Mouse (Mus musculus) adrenal gland, postnatal 36 days (tissue): Measurements from ENCODE around the gene Gm10570. TPM values are rescaled to one million over a fixed set of nuclear protein-coding genes. Genes with fewer than 3 reads are reported as not detected.

Experiments
- DNase-seq, 2 experiments: peaks; one replicate each; pipeline ENCODE4 v3.0.0; 2021; ENCODE audit warnings: mixed read lengths in 1 of 2
- total RNA-seq, 2 experiments: library from RNA; stranded (reverse); gene quantifications; 2 replicates each; pipeline ENCODE4 v1.2.3; 2021

The Gm10570 gene
- total RNA-seq, 2 experiments from 2014 or later: not detected

GRCm38 (mm10) chr4:130306796-130307630 lies 1.5 kb downstream of the Gm10570 start:
- DNase-seq: peak; percentile 51 to 65

GRCm38 (mm10) chr4:130304746-130305145 lies 3.7 kb downstream of the Gm10570 start:
- no peak for DNase-seq

DNA sequence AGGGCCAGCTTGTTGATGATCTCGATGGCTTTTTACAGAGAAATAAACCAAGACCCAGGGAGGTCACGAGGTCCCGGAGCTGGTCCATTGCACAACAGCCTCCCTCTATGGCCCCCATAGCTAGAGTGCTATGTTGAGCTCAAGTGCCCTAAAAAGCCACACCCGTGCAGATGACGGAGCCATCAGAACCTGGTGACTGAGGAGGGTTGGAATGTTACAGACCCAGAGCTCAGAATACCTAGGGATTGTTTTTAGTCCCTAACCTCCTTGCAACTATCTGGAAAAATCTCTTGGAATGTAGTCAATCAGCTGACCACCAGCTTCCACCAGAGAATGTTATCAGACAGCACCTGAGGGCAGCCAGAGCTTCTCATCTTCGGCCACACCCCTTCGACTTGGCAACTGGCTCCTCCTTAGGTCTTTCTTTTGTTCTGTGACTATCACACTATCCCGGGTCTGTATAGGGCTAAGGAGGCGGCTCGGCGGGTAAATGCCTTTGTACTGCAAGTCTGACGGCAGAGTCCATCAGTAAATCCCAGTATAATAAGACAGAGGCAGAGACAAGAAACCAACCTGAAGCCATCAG lies 6.1 kb downstream of the Gm10570 start:
- no peak for DNase-seq

- DNase-seq: no peak
Observed at GRCm38 (mm10) chr4:130299629-130300018, 8.8 kb downstream of the Gm10570 start.

DNA sequence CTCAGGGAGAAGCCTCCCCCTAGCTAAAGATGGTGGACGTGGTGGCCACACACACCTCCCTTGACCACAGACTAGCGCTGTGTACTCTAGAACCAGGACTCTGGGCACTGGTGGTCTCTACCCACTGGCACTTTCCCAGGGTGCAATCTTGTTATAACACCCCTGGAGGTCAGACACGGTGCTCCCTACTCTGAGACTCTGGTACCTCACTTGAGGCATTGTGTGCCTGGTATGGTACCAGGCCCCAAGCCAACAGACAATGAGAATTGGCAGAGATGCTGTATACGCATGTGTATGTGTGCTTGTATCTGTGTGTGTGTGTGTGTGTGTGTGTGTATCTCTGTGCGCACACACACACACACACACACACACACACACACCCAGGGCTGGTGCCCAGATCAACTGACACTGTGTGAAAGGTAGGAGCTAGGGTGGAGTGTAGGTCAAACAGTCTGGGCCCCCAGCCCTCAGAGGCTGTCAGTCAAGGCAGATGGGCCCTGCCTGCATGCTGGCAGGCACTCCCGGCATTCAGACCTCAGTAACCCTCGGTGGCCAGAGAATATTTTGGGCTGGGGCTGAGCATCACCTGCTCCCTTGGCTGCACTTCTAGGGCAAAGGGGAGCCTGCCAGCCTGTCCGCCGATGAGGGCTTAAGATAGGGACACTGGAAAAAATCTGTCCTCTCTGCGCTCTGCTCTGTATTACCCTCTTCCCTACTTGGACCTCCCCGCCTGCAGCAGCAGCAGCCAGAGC lies 9.4 kb downstream of the Gm10570 start:
- no peak for DNase-seq

GRCm38 (mm10) chr4:130297123-130297529 lies 11.3 kb downstream of the Gm10570 start:
- no peak for DNase-seq

DNA sequence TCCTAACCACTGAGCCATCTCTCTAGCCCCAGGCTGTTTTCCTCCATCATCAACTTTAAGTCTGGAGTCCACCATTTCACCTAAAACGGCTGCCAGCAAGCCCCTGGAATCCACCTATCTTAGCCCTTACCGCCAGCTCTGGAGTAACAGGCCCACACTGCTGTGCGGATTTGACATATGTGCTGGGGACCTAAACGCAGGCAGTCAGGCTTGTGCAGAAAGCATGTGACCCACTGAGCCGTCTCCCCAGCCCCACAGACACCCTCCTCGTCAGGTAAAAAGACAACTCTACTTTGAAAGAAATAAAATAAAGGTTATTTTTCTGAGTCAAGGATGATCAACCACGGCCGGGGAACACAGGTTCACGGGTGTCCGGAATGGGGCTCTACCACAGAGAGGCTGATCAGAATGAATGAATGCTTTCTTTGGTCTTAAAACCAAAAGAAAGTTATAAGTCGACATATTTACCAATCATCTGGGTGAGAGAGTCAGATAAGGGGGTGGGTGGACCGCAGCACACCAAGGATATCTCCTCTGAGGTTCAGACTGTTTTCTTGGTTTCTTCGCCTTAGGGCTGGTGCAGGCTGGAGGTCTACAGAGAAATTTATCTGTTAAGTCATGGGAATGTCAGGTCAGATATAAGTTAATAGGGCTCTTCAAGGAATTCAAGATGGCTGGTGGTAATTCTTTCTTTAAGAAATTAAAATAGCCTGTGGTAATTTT lies 12.1 kb downstream of the Gm10570 start:
- no peak for DNase-seq

GRCm38 (mm10) chr4:130295047-130295745 lies 13.3 kb downstream of the Gm10570 start:
- DNase-seq: peak in 1 of 2 experiments; percentile 52

GRCm38 (mm10) chr4:130294513-130294912 lies 14.0 kb downstream of the Gm10570 start:
- no peak for DNase-seq

GRCm38 (mm10) chr4:130292271-130292670 lies 16.2 kb downstream of the Gm10570 start:
- peak; percentile 79 to 82 for DNase-seq

DNA sequence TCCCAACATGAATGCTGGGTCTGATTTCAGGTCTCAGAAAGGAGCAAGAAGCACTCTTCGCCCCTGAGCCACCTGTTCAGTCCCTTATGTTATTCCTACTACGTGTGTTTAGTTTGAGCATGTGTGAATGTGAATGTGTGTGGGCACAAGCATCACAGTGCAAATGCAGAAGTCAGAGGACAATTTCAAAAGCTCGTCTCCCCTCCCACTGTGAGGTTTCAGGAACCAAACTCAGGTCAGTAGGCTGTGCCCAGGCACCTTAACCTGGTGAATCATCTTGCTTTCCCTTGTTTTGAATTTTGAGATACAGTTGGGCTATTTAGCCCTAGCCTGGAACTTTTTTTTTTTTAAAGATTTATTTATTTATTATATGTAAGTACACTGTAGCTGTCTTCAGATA lies 18.6 kb downstream of the Gm10570 start:
- no peak for DNase-seq

DNA sequence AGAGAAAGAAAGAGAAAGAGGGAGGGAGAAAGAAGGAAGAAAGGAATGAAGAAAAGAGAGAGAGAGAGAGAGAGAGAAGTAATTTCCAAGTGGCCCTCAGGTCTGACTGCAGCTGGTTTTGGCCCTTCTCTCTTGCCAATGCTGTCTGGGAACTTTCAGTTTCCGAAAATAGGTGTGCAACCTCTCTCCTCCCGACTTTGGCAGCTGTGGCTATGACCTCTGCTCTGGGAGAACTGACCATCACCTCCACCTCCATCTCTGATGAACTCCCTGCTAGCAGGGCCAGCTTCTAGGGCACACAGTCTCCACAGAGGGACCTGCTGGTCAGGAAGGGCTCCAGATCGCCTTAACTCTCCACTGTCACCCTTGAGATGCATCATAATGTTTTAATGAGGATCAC lies 21.9 kb downstream of the Gm10570 start:
- no peak for DNase-seq

- no peak for DNase-seq
Observed at GRCm38 (mm10) chr4:130283826-130284225, 24.6 kb downstream of the Gm10570 start.

DNA sequence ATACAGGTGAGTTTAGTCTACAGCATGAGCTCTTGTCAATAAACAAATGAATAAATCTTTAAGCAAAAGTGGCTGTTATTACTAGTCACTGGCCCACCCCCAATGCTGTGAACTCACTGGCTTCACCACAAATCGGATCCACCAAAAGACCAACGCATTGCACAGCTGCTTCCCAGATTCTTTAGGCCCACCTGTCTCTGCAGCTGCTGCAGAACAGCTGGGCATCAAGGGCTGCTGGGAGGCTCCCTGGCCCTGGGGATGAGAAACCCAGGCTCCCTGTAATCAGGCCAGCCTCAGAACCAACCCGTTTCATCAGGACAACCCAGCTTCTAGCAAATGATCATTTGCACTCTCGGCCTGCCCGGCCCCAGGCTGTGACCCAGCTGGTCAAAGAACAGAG lies 25.6 kb downstream of the Gm10570 start:
- DNase-seq: no peak

DNA sequence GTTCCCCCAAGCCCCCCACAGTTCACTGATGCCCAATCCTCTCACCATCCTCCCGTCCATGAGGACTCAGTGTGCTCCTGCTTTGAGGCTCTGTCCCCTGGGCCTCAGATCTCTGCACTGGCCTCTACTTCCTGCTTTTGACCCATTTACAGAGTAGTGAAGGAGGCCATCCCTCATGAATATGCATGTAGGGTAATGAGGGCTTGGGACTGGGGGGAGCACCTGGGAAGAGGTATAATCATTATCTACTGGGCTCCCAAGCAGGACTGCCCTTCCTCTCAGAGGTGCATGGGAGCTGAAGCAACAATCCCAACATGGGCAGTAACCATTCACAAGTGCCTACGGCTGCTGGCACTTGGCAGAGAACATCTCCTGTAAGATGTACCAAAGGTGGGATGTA lies 29.4 kb downstream of the Gm10570 start, which contains the start of gene Serinc2:
Gene Serinc2, minus strand, starts transcription at position 101 of the 400 bp plus-strand sequence.
- DNase-seq: no peak

GRCm38 (mm10) chr4:130276573-130277176 lies 31.8 kb downstream of the Gm10570 start:
- DNase-seq: no peak

DNA sequence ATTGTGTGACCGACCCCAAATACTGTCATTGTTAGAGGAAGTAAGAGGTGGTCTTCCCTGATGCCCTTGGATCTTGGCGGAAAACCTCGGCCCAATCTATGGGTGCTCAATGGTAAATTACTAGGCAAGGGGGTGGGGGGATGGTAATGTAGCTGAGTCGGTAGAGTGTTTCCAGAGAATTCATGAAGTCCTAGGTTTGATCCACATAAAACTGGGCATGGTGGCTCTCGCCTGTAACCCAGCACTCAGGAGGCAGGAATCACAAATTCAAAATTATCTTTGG lies 32.7 kb downstream of the Gm10570 start:
- DNase-seq: no peak

- no peak for DNase-seq
Observed at GRCm38 (mm10) chr4:130275016-130275822, 33.3 kb downstream of the Gm10570 start.

GRCm38 (mm10) chr4:130274346-130275015 lies 34.0 kb downstream of the Gm10570 start:
- peak in 1 of 2 experiments; percentile 14 for DNase-seq
